Mouse (Mus musculus) liver, postnatal 0 days (tissue): ENCODE measurements around the gene Gm4952.

Source experiments
- CTCF ChIP-seq: sonication (generic); IDR thresholded peaks from 2 replicates; pipeline ENCODE4 v1.5.1; 2016; ENCODE audit warnings: antibody characterized with exemption, low read depth
- EP300 ChIP-seq: IDR thresholded peaks from 2 replicates; pipeline ENCODE4 v1.6.1; 2016; ENCODE audit warnings: antibody characterized with exemption, low read depth, mild to moderate bottlenecking

DNA sequence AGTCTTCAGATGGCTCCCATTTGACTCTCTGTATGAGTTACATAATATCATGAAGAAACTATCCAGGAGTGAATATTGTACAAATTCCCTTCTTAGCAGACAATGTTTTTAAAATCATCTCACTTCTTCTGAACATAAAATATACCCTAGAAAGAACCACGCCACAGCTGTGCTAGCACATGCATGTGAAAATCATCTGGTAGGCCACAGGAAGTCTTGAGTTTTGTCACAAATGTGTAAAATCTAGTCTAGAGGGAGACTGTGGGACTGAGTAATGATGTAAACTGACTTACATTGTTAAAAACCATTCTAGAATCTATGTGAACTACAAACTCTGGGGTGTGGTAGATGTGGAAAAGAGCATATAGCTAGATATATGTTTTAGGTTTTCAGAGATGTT, 28.1 kb upstream of the Gm4952 start:
- TF ChIP-seq CTCF: no peak
- no peak for TF ChIP-seq EP300
